Mouse (Mus musculus): ENCODE measurements around the gene Pibf1. TPM values are rescaled to one million over a fixed set of nuclear protein-coding genes. Genes with fewer than 3 reads are reported as not detected.

Gene Pibf1
- 20.2 and 23.3 TPM in 2 replicates for polyA plus RNA-seq (2014; fragmentation: Nextera tagmentation; extraction: Ambion mirVana)

DNA sequence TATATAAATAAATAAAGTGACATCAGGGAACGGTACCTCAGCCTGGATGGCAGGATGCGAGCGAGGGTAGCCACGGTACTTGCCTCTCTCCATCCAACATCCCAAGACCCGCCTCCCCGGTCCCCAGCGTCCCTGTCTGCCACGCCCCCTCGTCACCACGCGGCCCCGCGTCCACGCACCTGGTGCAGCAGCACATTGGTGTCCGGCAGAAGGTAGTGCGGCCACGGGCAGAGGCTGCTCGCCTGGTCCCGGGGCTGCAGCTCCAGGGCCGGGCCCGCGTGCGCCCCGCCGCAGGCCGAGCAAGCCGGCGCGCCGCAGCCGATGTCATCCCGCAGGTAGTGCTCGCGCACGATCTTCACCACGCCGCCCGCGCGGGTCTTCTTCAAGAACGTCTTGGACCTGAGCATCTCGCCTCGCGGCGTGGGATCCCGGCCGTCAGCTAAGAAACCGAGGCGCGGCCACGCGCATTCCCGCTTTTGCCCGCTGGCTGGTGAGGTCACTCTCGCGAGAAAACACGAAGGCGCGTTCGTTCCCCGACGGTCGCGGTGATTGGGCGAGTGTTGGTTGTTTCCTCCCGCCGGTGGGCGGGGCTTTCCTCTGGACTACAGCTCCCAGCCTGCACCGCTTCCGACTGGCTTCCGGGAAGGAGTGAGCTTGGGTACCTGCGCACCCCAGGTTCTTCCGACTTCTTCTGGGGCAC is at the start of gene Pibf1, which contains the start of gene Dis3:
Gene Pibf1 (plus strand): TSS at position 158 of the 700 bp plus-strand sequence.
Gene Dis3 (minus strand): TSS at position 504 of the 700 bp plus-strand sequence.
- WGBS = under 1% methylated on average over 71 of the region's 73 CpGs
- DNase-seq (ENCODE audit: low spot score) = peak; percentile 99
- Histone ChIP-seq H3K4me2 (ENCODE audit: low read depth) (peak within 1 kb of the TSS; percentile 70), H3K27me3 (ENCODE audit: control insufficient read depth, insufficient read depth, low read length) (no peaks in the 10 kb centered on the region), H3K36me3 (ENCODE audit: control insufficient read depth, insufficient read depth, low read length) (peaks cover 10% of the 10 kb centered on the region), H3K4me3 (ENCODE audit: low read depth, low read length) (peak within 1 kb of the TSS; percentile 95), H3K27ac (ENCODE audit: low read depth, low read length) (peak within 1 kb of the TSS; percentile 82), H3K4me1 (ENCODE audit: control insufficient read depth, insufficient read depth, low read length) (peaks cover 7% of the 10 kb centered on the region), H3K9me3 (ENCODE audit: control insufficient read depth, low read length) (no peaks in the 10 kb centered on the region), H3K9ac (ENCODE audit: low read length) (peak within 1 kb of the TSS; percentile 91)
- peak; percentile 100 for ATAC-seq (ENCODE audit: insufficient read depth, low FRiP score, low TSS enrichment)

GRCm38 (mm10) chr14:99058959-99059586 is 40.2 kb upstream of the Pibf1 start:
- ATAC-seq (ENCODE audit: insufficient read depth, low FRiP score, low TSS enrichment) (no peak), DNase-seq (ENCODE audit: low spot score) (no peak)
- Histone ChIP-seq H3K27me3 (ENCODE audit: control insufficient read depth, insufficient read depth, low read length) (no peaks in the 10 kb centered on the region), H3K9me3 (ENCODE audit: control insufficient read depth, low read length) (no peaks in the 10 kb centered on the region), H3K9ac (ENCODE audit: low read length) (no peak overlapping the region), H3K27ac (ENCODE audit: low read depth, low read length) (no peak overlapping the region), H3K4me2 (ENCODE audit: low read depth) (no peak overlapping the region), H3K4me3 (ENCODE audit: low read depth, low read length) (no peak overlapping the region), H3K4me1 (ENCODE audit: control insufficient read depth, insufficient read depth, low read length) (no peaks in the 10 kb centered on the region), H3K36me3 (ENCODE audit: control insufficient read depth, insufficient read depth, low read length) (no peaks in the 10 kb centered on the region; the same call in 1 of the 2 replicates)
- WGBS = 90% methylated on average over 7 of the region's 7 CpGs

DNA sequence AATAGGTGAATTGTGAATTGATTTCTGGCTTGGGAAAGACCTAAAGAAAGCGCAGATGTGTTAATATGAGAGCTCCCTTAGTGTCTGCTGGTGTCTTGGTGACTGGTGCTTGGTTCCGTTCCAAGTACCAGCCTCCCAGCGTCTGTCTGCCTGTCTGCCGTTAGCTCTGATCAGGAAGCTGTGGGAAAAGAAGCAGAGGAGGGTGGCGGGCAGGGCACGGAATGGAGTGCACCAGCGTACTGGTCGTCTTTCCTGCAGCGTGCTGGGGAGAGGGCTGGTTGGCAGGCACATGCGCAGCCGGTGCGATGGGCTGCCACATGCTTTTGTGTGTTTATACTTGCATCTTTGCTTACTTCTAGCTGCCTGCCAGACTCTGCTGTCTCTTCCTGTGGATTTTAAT is 38.6 kb upstream of the Pibf1 start:
- WGBS = 96% methylated on average over 12 of the region's 12 CpGs
- no peaks in the 10 kb centered on the region; the same call in 1 of the 2 replicates for H3K36me3 ChIP-seq (ENCODE audit: control insufficient read depth, insufficient read depth, low read length)
- DNase-seq (ENCODE audit: low spot score) (no peak), ATAC-seq (ENCODE audit: insufficient read depth, low FRiP score, low TSS enrichment) (no peak)
- no peaks in the 10 kb centered on the region for H3K4me1 ChIP-seq (ENCODE audit: control insufficient read depth, insufficient read depth, low read length)
- no peak overlapping the region for H3K9ac ChIP-seq (ENCODE audit: low read length)
- H3K27ac ChIP-seq (ENCODE audit: low read depth, low read length) = no peak overlapping the region
- no peaks in the 10 kb centered on the region for H3K27me3 ChIP-seq (ENCODE audit: control insufficient read depth, insufficient read depth, low read length)
- H3K4me2 ChIP-seq (ENCODE audit: low read depth) = no peak overlapping the region
- no peaks in the 10 kb centered on the region for H3K9me3 ChIP-seq (ENCODE audit: control insufficient read depth, low read length)
- H3K4me3 ChIP-seq (ENCODE audit: low read depth, low read length) = no peak overlapping the region

DNA sequence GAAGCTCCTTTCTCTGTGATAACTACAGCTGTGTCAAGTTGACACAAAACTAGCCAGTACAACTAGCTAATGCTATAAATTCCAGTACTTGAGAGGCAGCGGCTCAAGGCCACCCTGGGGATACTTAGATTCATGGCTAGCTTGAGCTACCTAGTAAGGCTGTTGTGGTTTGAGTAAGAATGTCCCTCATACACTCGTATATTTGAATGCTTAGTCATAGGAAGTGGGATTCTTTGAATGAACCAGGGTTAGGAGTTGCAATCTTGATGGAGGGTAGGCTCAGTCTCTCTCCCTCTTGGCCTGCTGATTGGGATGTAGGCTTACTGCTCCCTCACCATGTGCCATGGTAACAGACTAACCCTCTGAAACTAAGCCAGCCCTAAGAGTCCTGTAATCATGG is 36.1 kb upstream of the Pibf1 start:
- H3K27me3 ChIP-seq (ENCODE audit: control insufficient read depth, insufficient read depth, low read length) = no peaks in the 10 kb centered on the region
- no peak for ATAC-seq (ENCODE audit: insufficient read depth, low FRiP score, low TSS enrichment)
- H3K4me1 ChIP-seq (ENCODE audit: control insufficient read depth, insufficient read depth, low read length) = no peaks in the 10 kb centered on the region
- peaks cover 2% of the 10 kb centered on the region; the same call in 1 of the 2 replicates for H3K36me3 ChIP-seq (ENCODE audit: control insufficient read depth, insufficient read depth, low read length)
- no peak overlapping the region for H3K4me2 ChIP-seq (ENCODE audit: low read depth)
- WGBS = 88% methylated on average over 2 of the region's 2 CpGs
- no peak for DNase-seq (ENCODE audit: low spot score)
- no peak overlapping the region for H3K27ac ChIP-seq (ENCODE audit: low read depth, low read length)
- H3K9ac ChIP-seq (ENCODE audit: low read length) = no peak overlapping the region
- H3K9me3 ChIP-seq (ENCODE audit: control insufficient read depth, low read length) = no peaks in the 10 kb centered on the region
- H3K4me3 ChIP-seq (ENCODE audit: low read depth, low read length) = no peak overlapping the region

GRCm38 (mm10) chr14:99071146-99071545 is 28.1 kb upstream of the Pibf1 start:
- 88% methylated on average over 4 of the region's 4 CpGs for WGBS
- Histone ChIP-seq H3K36me3 (ENCODE audit: control insufficient read depth, insufficient read depth, low read length) (peaks cover 2% of the 10 kb centered on the region; the same call in 1 of the 2 replicates), H3K4me3 (ENCODE audit: low read depth, low read length) (no peak overlapping the region), H3K4me1 (ENCODE audit: control insufficient read depth, insufficient read depth, low read length) (no peaks in the 10 kb centered on the region), H3K27ac (ENCODE audit: low read depth, low read length) (no peak overlapping the region), H3K4me2 (ENCODE audit: low read depth) (no peak overlapping the region), H3K9ac (ENCODE audit: low read length) (no peak overlapping the region), H3K9me3 (ENCODE audit: control insufficient read depth, low read length) (no peaks in the 10 kb centered on the region), H3K27me3 (ENCODE audit: control insufficient read depth, insufficient read depth, low read length) (no peaks in the 10 kb centered on the region)
- DNase-seq (ENCODE audit: low spot score) (no peak), ATAC-seq (ENCODE audit: insufficient read depth, low FRiP score, low TSS enrichment) (no peak)

- Histone ChIP-seq H3K9me3 (ENCODE audit: control insufficient read depth, low read length) (no peaks in the 10 kb centered on the region), H3K27ac (ENCODE audit: low read depth, low read length) (no peak overlapping the region), H3K4me1 (ENCODE audit: control insufficient read depth, insufficient read depth, low read length) (no peaks in the 10 kb centered on the region), H3K4me2 (ENCODE audit: low read depth) (no peak overlapping the region), H3K4me3 (ENCODE audit: low read depth, low read length) (no peak overlapping the region), H3K36me3 (ENCODE audit: control insufficient read depth, insufficient read depth, low read length) (peaks cover 10% of the 10 kb centered on the region), H3K9ac (ENCODE audit: low read length) (no peak overlapping the region), H3K27me3 (ENCODE audit: control insufficient read depth, insufficient read depth, low read length) (no peaks in the 10 kb centered on the region)
- ATAC-seq (ENCODE audit: insufficient read depth, low FRiP score, low TSS enrichment) (no peak), DNase-seq (ENCODE audit: low spot score) (no peak)
- 94% methylated on average over 7 of the region's 7 CpGs for WGBS
These were observed 10.3 kb upstream of the Pibf1 start for GRCm38 (mm10) chr14:99088947-99089346.

DNA sequence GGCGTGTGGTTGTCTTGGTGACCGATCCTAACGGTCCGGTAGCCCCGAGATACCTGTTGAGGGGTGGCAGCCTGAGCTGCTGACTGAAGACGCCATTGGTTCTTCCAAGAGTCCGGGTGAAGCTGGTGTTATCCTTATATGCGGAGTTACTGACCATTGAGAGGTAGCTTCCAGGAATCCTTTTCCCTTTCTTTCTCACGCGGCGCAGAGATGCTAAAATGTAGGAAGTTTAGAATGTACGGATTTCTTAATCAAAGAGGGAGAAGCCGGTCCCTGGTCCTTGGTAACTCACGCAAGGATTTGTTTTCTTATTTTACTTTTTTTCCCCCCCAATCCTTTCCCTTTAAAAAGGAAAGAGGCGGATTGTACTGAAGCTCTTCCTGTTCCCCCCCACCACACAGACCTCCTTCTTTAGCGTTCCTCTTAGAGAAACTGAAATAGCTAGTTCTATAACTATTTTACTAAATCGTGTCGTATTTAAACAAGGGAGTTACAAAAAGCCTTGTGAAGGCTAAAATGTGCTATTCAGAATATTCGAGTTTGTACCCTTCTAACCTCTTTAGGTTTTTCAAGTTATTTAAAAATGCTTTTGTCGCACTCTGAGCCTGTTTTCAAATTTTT is 853 bp downstream of the Pibf1 start:
- Histone ChIP-seq H3K9ac (ENCODE audit: low read length) (peak overlapping the region; percentile 56), H3K9me3 (ENCODE audit: control insufficient read depth, low read length) (no peaks in the 10 kb centered on the region), H3K4me1 (ENCODE audit: control insufficient read depth, insufficient read depth, low read length) (peaks cover 7% of the 10 kb centered on the region), H3K27me3 (ENCODE audit: control insufficient read depth, insufficient read depth, low read length) (no peaks in the 10 kb centered on the region), H3K4me3 (ENCODE audit: low read depth, low read length) (peak overlapping the region; percentile 95), H3K4me2 (ENCODE audit: low read depth) (peak overlapping the region; percentile 57), H3K36me3 (ENCODE audit: control insufficient read depth, insufficient read depth, low read length) (peaks cover 10% of the 10 kb centered on the region), H3K27ac (ENCODE audit: low read depth, low read length) (no peak overlapping the region)
- ATAC-seq (ENCODE audit: insufficient read depth, low FRiP score, low TSS enrichment) (no peak), DNase-seq (ENCODE audit: low spot score) (no peak)
- WGBS = 6% methylated on average over 18 of the region's 20 CpGs

DNA sequence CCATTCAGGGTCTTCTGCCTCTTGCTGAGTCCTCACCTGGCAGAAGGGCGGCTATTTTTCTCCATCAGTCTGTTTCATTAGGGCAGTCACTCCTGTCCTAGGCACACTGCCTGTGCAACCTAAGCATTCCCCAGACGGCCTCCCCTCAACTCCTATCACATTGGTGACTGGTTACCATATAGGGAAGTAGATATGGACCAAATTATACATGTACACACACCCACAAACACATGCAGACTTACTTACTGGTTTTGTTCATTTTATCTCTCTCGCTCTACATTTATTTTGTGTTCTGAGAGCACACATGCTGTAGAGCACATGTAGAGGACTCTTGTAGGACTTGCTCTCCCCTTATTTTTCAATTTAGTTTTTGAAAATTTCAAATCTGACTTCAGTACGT is 3.8 kb downstream of the Pibf1 start:
- Histone ChIP-seq H3K27ac (ENCODE audit: low read depth, low read length) (no peak overlapping the region), H3K4me3 (ENCODE audit: low read depth, low read length) (no peak overlapping the region), H3K27me3 (ENCODE audit: control insufficient read depth, insufficient read depth, low read length) (no peaks in the 10 kb centered on the region), H3K36me3 (ENCODE audit: control insufficient read depth, insufficient read depth, low read length) (no peaks in the 10 kb centered on the region), H3K4me1 (ENCODE audit: control insufficient read depth, insufficient read depth, low read length) (peaks cover 7% of the 10 kb centered on the region), H3K9ac (ENCODE audit: low read length) (no peak overlapping the region), H3K4me2 (ENCODE audit: low read depth) (no peak overlapping the region), H3K9me3 (ENCODE audit: control insufficient read depth, low read length) (no peaks in the 10 kb centered on the region)
- no peak for ATAC-seq (ENCODE audit: insufficient read depth, low FRiP score, low TSS enrichment)
- no peak for DNase-seq (ENCODE audit: low spot score)
- WGBS = 91% methylated on average over 4 of the region's 4 CpGs
